Mouse (Mus musculus): ENCODE measurements around the gene Gpn3. TPM values are rescaled to one million over a fixed set of nuclear protein-coding genes. Genes with fewer than 3 reads are reported as not detected.
A peak's percentile ranks its signal among the peaks of the same experiment; 100 is the strongest.
"Not testable (repeated sequence)": the region's sequence is repeated elsewhere in the genome, so short reads cannot be mapped to it uniquely, and the experiment has no call there.

Gpn3 gene
- polyA plus RNA-seq, 1 experiment from 2014 or later: 57.0 TPM

DNA sequence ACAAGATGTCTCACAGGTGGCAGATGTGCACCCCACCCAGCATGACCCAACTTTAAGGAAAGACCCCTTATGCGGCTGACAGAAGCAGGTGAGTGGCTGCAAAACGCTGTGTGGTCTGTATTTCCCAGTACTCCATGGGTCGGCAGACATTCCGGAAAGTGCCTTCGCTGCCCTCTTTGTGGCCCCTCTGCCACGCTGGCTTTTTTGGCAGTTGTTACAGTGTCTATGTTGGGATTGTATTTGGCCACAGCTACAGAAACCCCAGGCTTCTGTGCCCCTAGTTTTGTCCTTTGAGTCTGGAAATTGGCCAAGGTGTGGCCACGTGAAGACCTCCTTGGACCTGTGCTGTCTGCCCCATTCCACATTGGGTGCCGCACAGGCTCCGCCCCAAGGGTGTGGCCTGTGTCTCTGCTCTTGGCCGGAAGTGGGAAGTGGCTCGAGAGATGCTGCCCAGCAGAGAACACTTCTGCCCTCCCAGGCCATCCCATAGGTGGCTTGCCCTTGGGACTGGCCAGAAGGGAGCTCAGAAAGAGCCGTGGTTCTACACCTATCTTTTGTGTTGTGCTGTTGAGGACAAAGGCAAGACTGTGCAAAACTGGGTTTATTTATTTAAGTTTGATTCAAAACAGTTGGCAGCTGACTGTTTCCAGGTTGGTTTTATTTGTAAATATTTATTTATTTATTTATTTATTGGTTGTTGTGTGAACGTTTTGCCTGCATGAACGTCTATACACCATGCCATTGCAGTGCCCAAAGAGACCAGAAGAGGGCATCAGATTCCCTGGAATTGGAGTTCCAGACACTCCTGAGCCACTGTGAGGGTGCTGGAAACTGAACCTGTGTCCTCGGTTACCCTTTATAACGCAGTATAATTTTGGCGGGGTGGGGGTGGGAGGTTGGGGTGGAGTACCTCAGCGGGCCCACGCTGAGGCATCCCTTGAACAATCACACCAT is 38.3 kb downstream of the Gpn3 start:
- 87% methylated on average over 19 of the region's 19 CpGs for WGBS
- 0 out of 2 replicates have a peak, but pooled peaks cover 3% of the 10 kb centered on the region for H3K9me3 ChIP-seq (replicated peaks; ENCODE audit: control insufficient read depth, low read length)
- no peak overlapping the region for H3K4me3 ChIP-seq (replicated peaks; ENCODE audit: low read length)
- H3K4me2 ChIP-seq (ENCODE audit: low read depth, low read length): no peak overlapping the region
- no peak overlapping the region for H3K9ac ChIP-seq (ENCODE audit: low read length)
- H3K4me1 ChIP-seq (ENCODE audit: control insufficient read depth, insufficient read depth, low read length): peaks cover 3% of the 10 kb centered on the region; the same call in 1 of the 2 replicates
- 0 out of 2 replicates have a peak, but pooled peaks have one; percentile 16 for ATAC-seq (ENCODE audit: insufficient read depth, low FRiP score)
- H3K27me3 ChIP-seq (ENCODE audit: control insufficient read depth, insufficient read depth, low read length): no peaks in the 10 kb centered on the region
- no peak overlapping the region for H3K27ac ChIP-seq (ENCODE audit: low read length)
- peaks cover 17% of the 10 kb centered on the region for H3K36me3 ChIP-seq (ENCODE audit: control insufficient read depth, insufficient read depth, low read length)

DNA sequence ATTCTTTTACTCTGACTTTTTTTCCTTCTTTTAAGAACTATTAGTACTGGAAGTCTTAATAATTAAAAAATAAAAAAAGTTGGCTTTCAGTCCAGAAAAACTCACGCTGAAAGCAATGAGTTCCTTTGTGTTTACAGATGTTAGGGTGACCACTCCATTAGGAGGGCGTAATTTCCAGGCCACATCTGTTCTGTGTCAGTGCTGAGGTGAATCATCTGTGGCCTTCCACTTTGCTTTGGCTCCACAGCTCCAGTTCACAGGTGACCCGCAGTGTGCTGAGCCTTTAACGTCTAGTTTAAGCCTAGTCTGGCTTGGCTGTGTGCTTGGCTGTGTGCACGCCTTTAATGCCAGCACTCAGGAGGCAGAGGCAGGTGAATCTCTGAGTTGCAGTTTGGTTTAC is 40.2 kb downstream of the Gpn3 start:
- Histone ChIP-seq H3K36me3 (ENCODE audit: control insufficient read depth, insufficient read depth, low read length) (peaks cover 4% of the 10 kb centered on the region), H3K4me1 (ENCODE audit: control insufficient read depth, insufficient read depth, low read length) (peaks cover 3% of the 10 kb centered on the region; the same call in 1 of the 2 replicates), H3K27ac (ENCODE audit: low read length) (no peak overlapping the region), H3K9me3 (replicated peaks; ENCODE audit: control insufficient read depth, low read length) (no peaks in the 10 kb centered on the region), H3K4me2 (ENCODE audit: low read depth, low read length) (no peak overlapping the region), H3K27me3 (ENCODE audit: control insufficient read depth, insufficient read depth, low read length) (no peaks in the 10 kb centered on the region), H3K9ac (ENCODE audit: low read length) (no peak overlapping the region), H3K4me3 (replicated peaks; ENCODE audit: low read length) (no peak overlapping the region)
- WGBS: 56% methylated on average over 5 of the region's 5 CpGs
- no peak for ATAC-seq (ENCODE audit: insufficient read depth, low FRiP score)

DNA sequence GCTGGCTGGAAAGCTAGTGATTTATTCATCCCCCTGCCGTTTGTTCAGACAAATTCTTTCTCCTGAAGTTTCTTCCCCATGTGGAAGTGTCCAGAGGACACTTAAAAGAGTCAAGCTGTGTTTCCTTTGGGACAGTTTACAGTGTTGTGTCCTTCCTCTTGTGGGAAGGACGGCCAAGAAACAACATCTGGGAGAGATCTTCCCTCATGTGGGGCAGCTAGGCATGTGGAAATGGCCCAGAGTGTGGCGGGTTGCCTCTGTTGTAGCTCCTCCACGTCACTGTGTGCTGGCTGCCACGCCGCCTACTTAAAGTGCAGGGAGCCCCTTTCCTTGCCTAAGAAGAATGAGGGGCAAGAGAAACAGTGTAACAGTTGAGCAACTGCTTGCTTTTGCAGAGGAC is 41.1 kb downstream of the Gpn3 start:
- Histone ChIP-seq H3K27me3 (ENCODE audit: control insufficient read depth, insufficient read depth, low read length) (no peaks in the 10 kb centered on the region), H3K9me3 (replicated peaks; ENCODE audit: control insufficient read depth, low read length) (no peaks in the 10 kb centered on the region), H3K36me3 (ENCODE audit: control insufficient read depth, insufficient read depth, low read length) (no peaks in the 10 kb centered on the region), H3K27ac (ENCODE audit: low read length) (0 out of 2 replicates have a peak overlapping the region, but pooled peaks have one; percentile 31), H3K9ac (ENCODE audit: low read length) (no peak overlapping the region), H3K4me3 (replicated peaks; ENCODE audit: low read length) (no peak overlapping the region), H3K4me1 (ENCODE audit: control insufficient read depth, insufficient read depth, low read length) (peaks cover 3% of the 10 kb centered on the region; the same call in 1 of the 2 replicates), H3K4me2 (ENCODE audit: low read depth, low read length) (no peak overlapping the region)
- WGBS: 33% methylated on average over 6 of the region's 6 CpGs
- ATAC-seq (ENCODE audit: insufficient read depth, low FRiP score): peak; percentile 34; the same call in 1 of the 2 replicates

DNA sequence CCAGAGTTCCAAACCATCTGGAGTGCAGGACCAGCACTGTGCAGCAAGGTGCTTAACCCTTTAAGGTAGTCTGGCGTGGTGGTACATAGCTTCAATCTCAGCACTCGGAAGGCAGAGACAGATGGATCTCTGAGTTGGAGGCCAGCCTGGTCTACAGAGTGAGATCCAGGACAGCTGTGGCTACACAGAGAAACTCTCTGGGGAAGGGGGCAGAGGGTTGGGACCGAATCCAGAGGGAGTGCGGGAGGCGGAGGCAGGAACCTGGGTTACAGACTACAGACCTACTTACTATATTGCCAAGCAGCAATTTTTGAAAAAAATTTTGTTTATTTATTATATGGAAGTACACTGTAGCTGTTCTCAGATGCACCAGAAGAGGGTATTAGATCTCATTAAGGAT is 42.7 kb downstream of the Gpn3 start:
- no peak for ATAC-seq (ENCODE audit: insufficient read depth, low FRiP score)

GRCm38 (mm10) chr5:122415465-122415864 is 43.8 kb downstream of the Gpn3 start:
- H3K9me3 ChIP-seq (replicated peaks; ENCODE audit: control insufficient read depth, low read length): no peaks in the 10 kb centered on the region
- no peak overlapping the region for H3K9ac ChIP-seq (ENCODE audit: low read length)
- H3K4me1 ChIP-seq (ENCODE audit: control insufficient read depth, insufficient read depth, low read length): peaks cover 3% of the 10 kb centered on the region; the same call in 1 of the 2 replicates
- no peak overlapping the region for H3K27ac ChIP-seq (ENCODE audit: low read length)
- H3K27me3 ChIP-seq (ENCODE audit: control insufficient read depth, insufficient read depth, low read length): no peaks in the 10 kb centered on the region
- 87% methylated on average over 12 of the region's 12 CpGs for WGBS
- H3K4me2 ChIP-seq (ENCODE audit: low read depth, low read length): no peak overlapping the region
- H3K36me3 ChIP-seq (ENCODE audit: control insufficient read depth, insufficient read depth, low read length): no peaks in the 10 kb centered on the region
- no peak overlapping the region for H3K4me3 ChIP-seq (replicated peaks; ENCODE audit: low read length)
- ATAC-seq (ENCODE audit: insufficient read depth, low FRiP score): no peak

More for the DNA sequence above, 42.7 kb downstream of the Gpn3 start:
- peaks cover 3% of the 10 kb centered on the region; the same call in 1 of the 2 replicates for H3K4me1 ChIP-seq (ENCODE audit: control insufficient read depth, insufficient read depth, low read length)
- H3K9me3 ChIP-seq (replicated peaks; ENCODE audit: control insufficient read depth, low read length): no peaks in the 10 kb centered on the region
- no peak overlapping the region for H3K9ac ChIP-seq (ENCODE audit: low read length)
- no peak overlapping the region for H3K27ac ChIP-seq (ENCODE audit: low read length)
- H3K36me3 ChIP-seq (ENCODE audit: control insufficient read depth, insufficient read depth, low read length): no peaks in the 10 kb centered on the region
- no peak overlapping the region for H3K4me3 ChIP-seq (replicated peaks; ENCODE audit: low read length)
- H3K4me2 ChIP-seq (ENCODE audit: low read depth, low read length): no peak overlapping the region
- 87% methylated on average over 5 of the region's 5 CpGs for WGBS
- no peaks in the 10 kb centered on the region for H3K27me3 ChIP-seq (ENCODE audit: control insufficient read depth, insufficient read depth, low read length)

- H3K27me3 ChIP-seq (ENCODE audit: control insufficient read depth, insufficient read depth, low read length); H3K36me3 ChIP-seq (ENCODE audit: control insufficient read depth, insufficient read depth, low read length); H3K9me3 ChIP-seq (replicated peaks; ENCODE audit: control insufficient read depth, low read length); H3K9ac ChIP-seq (ENCODE audit: low read length); H3K4me2 ChIP-seq (ENCODE audit: low read depth, low read length); H3K4me3 ChIP-seq (replicated peaks; ENCODE audit: low read length); ATAC-seq (ENCODE audit: insufficient read depth, low FRiP score); H3K27ac ChIP-seq (ENCODE audit: low read length): not testable (repeated sequence)
- H3K4me1 ChIP-seq (ENCODE audit: control insufficient read depth, insufficient read depth, low read length): peaks cover 12% of the 10 kb centered on the region; the same call in 1 of the 2 replicates
- 61% methylated on average over 4 of the region's 4 CpGs for WGBS
Measured at GRCm38 (mm10) chr5:122420676-122421075, 49.0 kb downstream of the Gpn3 start.

- Histone ChIP-seq H3K4me3 (replicated peaks; ENCODE audit: low read length) (peak within 1 kb of the TSS; percentile 97), H3K4me2 (ENCODE audit: low read depth, low read length) (peak within 1 kb of the TSS; percentile 90), H3K27ac (ENCODE audit: low read length) (peak within 1 kb of the TSS; percentile 89), H3K9me3 (replicated peaks; ENCODE audit: control insufficient read depth, low read length) (no peaks in the 10 kb centered on the region), H3K27me3 (ENCODE audit: control insufficient read depth, insufficient read depth, low read length) (no peaks in the 10 kb centered on the region), H3K36me3 (ENCODE audit: control insufficient read depth, insufficient read depth, low read length) (no peaks in the 10 kb centered on the region), H3K4me1 (ENCODE audit: control insufficient read depth, insufficient read depth, low read length) (peaks cover 12% of the 10 kb centered on the region; the same call in 1 of the 2 replicates), H3K9ac (ENCODE audit: low read length) (peak within 1 kb of the TSS; percentile 96)
- ATAC-seq (ENCODE audit: insufficient read depth, low FRiP score): peak; percentile 48; the same call in 1 of the 2 replicates
- WGBS: 19% methylated on average over 17 of the region's 17 CpGs
Measured at GRCm38 (mm10) chr5:122421271-122422068, 49.8 kb downstream of the Gpn3 start, which contains the start of gene Anapc7. Anapc7 (plus strand) TSS chr5:122421693.

GRCm38 (mm10) chr5:122422071-122422964 is 50.6 kb downstream of the Gpn3 start:
- Histone ChIP-seq H3K4me1 (ENCODE audit: control insufficient read depth, insufficient read depth, low read length) (peaks cover 12% of the 10 kb centered on the region; the same call in 1 of the 2 replicates), H3K27me3 (ENCODE audit: control insufficient read depth, insufficient read depth, low read length) (no peaks in the 10 kb centered on the region), H3K9me3 (replicated peaks; ENCODE audit: control insufficient read depth, low read length) (no peaks in the 10 kb centered on the region), H3K36me3 (ENCODE audit: control insufficient read depth, insufficient read depth, low read length) (no peaks in the 10 kb centered on the region), H3K27ac (ENCODE audit: low read length) (peak overlapping the region; percentile 89), H3K4me3 (replicated peaks; ENCODE audit: low read length) (peak overlapping the region; percentile 97), H3K9ac (ENCODE audit: low read length) (peak overlapping the region; percentile 96), H3K4me2 (ENCODE audit: low read depth, low read length) (peak overlapping the region; percentile 90)
- ATAC-seq (ENCODE audit: insufficient read depth, low FRiP score): peak; percentile 87
- WGBS: under 1% methylated on average over 73 of the region's 73 CpGs

All from stomach, embryonic 16.5 days (tissue).